Mouse (Mus musculus): ENCODE results near the gene Bcan.

Bcan gene

GRCm38 (mm10) chr3:87944838-87945600, 55.0 kb downstream of the Bcan start:
- DNase-seq (ENCODE audit: low spot score) = no peak

- DNase-seq (ENCODE audit: low spot score) = no peak
Observed at GRCm38 (mm10) chr3:87943586-87943985, 56.4 kb downstream of the Bcan start.

- no peak for DNase-seq (ENCODE audit: low spot score)
Observed at GRCm38 (mm10) chr3:87942471-87942870, 57.6 kb downstream of the Bcan start.

GRCm38 (mm10) chr3:87940611-87941010, 59.4 kb downstream of the Bcan start:
- DNase-seq (ENCODE audit: low spot score) = no peak

All from ovary, postnatal 36 days (tissue).